In genomic region chr6:91493053-91493452, GRCm38 (mm10) we compare ENCODE assay signal across 21 mouse cellular contexts.
"Had no signal": no experiment of that assay in that cellular context is flagged by ENCODE, and none has a peak within 500 bp of the region (broad histone marks: within the 10 kb centered on the region; RNA-seq: fewer than 3 reads in every experiment).

No protein-coding gene starts in this region.

- ATAC-seq: intestine, embryonic 16.5 days had no signal

- H3K4me3 ChIP-seq: layer of hippocampus, adult 2 months; left cerebral cortex, adult 2 months; limb, embryonic 10.5 days; limb, embryonic 13.5 days had no signal

- H3K4me1 ChIP-seq: limb, embryonic 10.5 days; limb, embryonic 13.5 days had no signal

- H3K27me3 ChIP-seq: limb, embryonic 13.5 days had no signal

- DNase-seq: kidney, adult 18-20 months; kidney, adult 9 months; kidney, postnatal 14 days; layer of hippocampus, adult 9-11 months; liver; lung, adult 2 months; lung, postnatal 14 days; midbrain, embryonic 14.5 days; right cerebral cortex, adult 18-20 months; right cerebral cortex, postnatal 14 days; right cerebral cortex, postnatal 4 days; thymus, adult 2 months; thymus, postnatal 25 days had no signal

- H3K9me3 ChIP-seq: limb, embryonic 10.5 days; limb, embryonic 13.5 days had no signal

- H3K9ac ChIP-seq: limb, embryonic 13.5 days; liver, embryonic 14.5 days had no signal

- H3K27ac ChIP-seq: layer of hippocampus, adult 2 months; left cerebral cortex, adult 2 months; limb, embryonic 10.5 days; limb, embryonic 13.5 days; liver, embryonic 14.5 days; stomach, postnatal 0 days had no signal

- H3K4me2 ChIP-seq: limb, embryonic 13.5 days; midbrain, embryonic 11.5 days had no signal
